Mouse (Mus musculus) megakaryocyte, embryonic 14.5 days (primary cell): ENCODE results near the gene Gm3402.
"Not testable (repeated sequence)": the region's sequence is repeated elsewhere in the genome, so short reads cannot be mapped to it uniquely, and the experiment has no call there.

Source experiments
- FLI1 ChIP-seq: IDR thresholded peaks from 2 replicates; pipeline ENCODE4 v1.6.1; 2012; ENCODE audit warnings: low read length, inconsistent platforms, mixed read lengths
- GATA1 ChIP-seq: IDR thresholded peaks from 3 replicates; pipeline ENCODE4 v1.6.1; 2012; ENCODE audit warnings: mixed read lengths, low read length, inconsistent platforms, borderline replicate concordance

DNA sequence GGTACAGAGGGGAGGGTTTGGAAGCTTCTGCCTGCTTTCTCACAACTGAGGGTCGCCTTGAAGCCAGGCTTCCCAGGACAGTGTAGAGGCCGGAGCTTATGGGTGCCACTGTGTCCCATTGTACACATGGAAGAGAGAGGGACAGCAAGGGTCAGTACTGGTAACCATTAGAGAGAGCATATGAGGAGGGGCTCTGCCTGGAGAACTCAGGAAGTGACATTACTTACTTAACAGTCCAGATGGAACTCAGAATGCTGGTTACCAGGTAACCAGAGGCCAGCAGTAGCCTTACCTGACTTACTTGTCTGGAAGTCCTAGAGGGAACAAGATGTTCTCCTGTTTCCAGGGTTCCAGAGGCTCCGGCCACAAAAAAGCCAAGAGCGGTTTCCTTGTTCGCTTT, at the start of gene Gm3402:
- not testable (repeated sequence) for TF ChIP-seq GATA1, FLI1
